Mouse (Mus musculus) bone marrow macrophage, adult 2 months (primary cell): ENCODE results near the gene Zfp872. TPM values are rescaled to one million over a fixed set of nuclear protein-coding genes. Genes with fewer than 3 reads are reported as not detected.
"Not testable (repeated sequence)": the region's sequence is repeated elsewhere in the genome, so short reads cannot be mapped to it uniquely, and the experiment has no call there.

Experiments used
- H3K27ac ChIP-seq: 2 replicates; pipeline ENCODE4 v1.5.1; 2012; ENCODE audit warnings: low read depth, low read length; ENCODE audit not compliant: insufficient read depth
- H3K4me1 ChIP-seq: 2 replicates; pipeline ENCODE4 v1.6.1; 2012; ENCODE audit warnings: low read length; ENCODE audit not compliant: control insufficient read depth, insufficient read depth
- H3K4me3 ChIP-seq: 2 replicates; pipeline ENCODE4 v1.5.1; 2012; ENCODE audit warnings: mild to moderate bottlenecking, low read length, moderate library complexity; ENCODE audit not compliant: insufficient read depth
- CTCF ChIP-seq: IDR thresholded peaks from 2 replicates; pipeline ENCODE4 v1.5.1; 2012; ENCODE audit warnings: low read depth, mild to moderate bottlenecking, low read length, moderate library complexity
- POLR2A ChIP-seq: IDR thresholded peaks from 2 replicates; pipeline ENCODE4 v1.6.1; 2012; ENCODE audit warnings: mild to moderate bottlenecking, low read depth, low read length, borderline replicate concordance
- polyA plus RNA-seq: library from polyadenylated mRNA; stranded (reverse); fragments of >200 nt; gene quantifications from 2 replicates; pipeline ENCODE4 v1.2.4, GENCODE M21; 2012; ENCODE audit not compliant: missing spikeins, insufficient read depth, insufficient read length

Gene Zfp872
- polyA plus RNA-seq, result not detected in 2 replicates

GRCm38 (mm10) chr9:22188025-22188611, at the start of gene Zfp872:
Zfp872 (plus strand) TSS chr9:22188090.
- Histone ChIP-seq H3K27ac (no peak within 1 kb of the TSS), H3K4me1 (no peaks in the 10 kb centered on the region), H3K4me3 (no peak within 1 kb of the TSS)
- TF ChIP-seq POLR2A (no peak), CTCF (no peak)

- no peak overlapping the region for H3K27ac ChIP-seq
- TF ChIP-seq CTCF (no peak), POLR2A (no peak)
- H3K4me3 ChIP-seq, result no peak overlapping the region
- peaks cover 2% of the 10 kb centered on the region; the same call in 1 of the 2 replicates for H3K4me1 ChIP-seq
These were observed 49.4 kb upstream of the Zfp872 start for GRCm38 (mm10) chr9:22138480-22138879.

GRCm38 (mm10) chr9:22139746-22140145, 48.1 kb upstream of the Zfp872 start:
- no peak overlapping the region for H3K27ac ChIP-seq

DNA sequence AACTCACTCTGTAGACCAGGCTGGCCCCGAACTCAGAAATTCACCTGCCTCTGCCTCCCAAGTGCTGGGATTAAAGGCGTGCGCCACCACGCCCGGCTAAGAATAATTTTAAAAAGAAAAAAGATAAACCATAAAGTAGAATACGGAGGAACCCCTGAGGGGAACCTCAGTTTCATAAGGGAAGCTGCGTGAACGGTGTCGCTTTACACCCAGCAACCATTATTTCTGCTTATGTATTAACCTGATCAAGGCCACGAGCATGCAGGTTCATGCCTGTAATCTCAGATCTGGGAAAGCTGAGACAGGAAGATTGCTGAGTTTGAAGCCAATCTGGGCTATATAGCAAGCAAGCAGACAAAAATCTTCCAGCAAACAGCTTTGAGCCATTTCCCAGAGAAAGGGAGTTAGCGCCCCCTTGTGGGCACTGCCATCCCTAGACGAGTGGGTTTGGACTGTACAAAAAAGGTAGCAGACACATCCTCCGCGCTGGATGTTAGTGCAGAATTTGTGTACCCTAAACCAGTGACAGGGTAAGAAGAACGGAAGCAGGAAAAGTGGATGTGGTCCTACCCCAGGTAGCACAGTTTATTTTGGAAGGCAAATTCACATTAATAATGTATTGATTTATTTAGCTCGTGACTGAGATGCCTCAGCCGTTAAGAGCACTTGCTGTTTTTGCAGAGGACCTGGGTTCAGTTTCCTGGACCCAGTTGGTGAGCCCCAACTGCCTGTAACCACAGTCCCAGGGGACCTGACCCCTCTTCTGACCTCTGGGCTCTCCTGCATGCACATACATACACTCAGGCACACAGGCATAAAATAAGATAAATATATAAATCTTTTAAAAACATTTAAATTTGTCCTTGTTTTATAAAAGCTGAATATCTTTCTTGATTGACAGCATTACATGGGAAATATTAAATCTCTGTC, 44.5 kb upstream of the Zfp872 start:
- Histone ChIP-seq H3K27ac (no peak overlapping the region), H3K4me3 (peak overlapping the region; percentile 29; the same call in 1 of the 2 replicates), H3K4me1 (peaks cover 2% of the 10 kb centered on the region; the same call in 1 of the 2 replicates)
- TF ChIP-seq CTCF (peak; percentile 87), POLR2A (no peak)

More at GRCm38 (mm10) chr9:22139746-22140145, 48.1 kb upstream of the Zfp872 start:
- Histone ChIP-seq H3K4me1 (peaks cover 2% of the 10 kb centered on the region; the same call in 1 of the 2 replicates), H3K4me3 (no peak overlapping the region)
- TF ChIP-seq POLR2A (no peak), CTCF (no peak)

- H3K27ac ChIP-seq, result no peak overlapping the region
These were observed 43.5 kb upstream of the Zfp872 start for GRCm38 (mm10) chr9:22144304-22144965.

GRCm38 (mm10) chr9:22149426-22150248, 38.3 kb upstream of the Zfp872 start:
- H3K27ac ChIP-seq, result no peak overlapping the region
- H3K4me1 ChIP-seq, result peaks cover 5% of the 10 kb centered on the region
- no peak overlapping the region for H3K4me3 ChIP-seq
- TF ChIP-seq CTCF (no peak), POLR2A (no peak)

More at GRCm38 (mm10) chr9:22144304-22144965, 43.5 kb upstream of the Zfp872 start:
- no peak overlapping the region for H3K4me3 ChIP-seq
- no peak for TF ChIP-seq POLR2A
- TF ChIP-seq CTCF, result no peak
- H3K4me1 ChIP-seq, result peaks cover 2% of the 10 kb centered on the region; the same call in 1 of the 2 replicates

GRCm38 (mm10) chr9:22150249-22150693, 37.6 kb upstream of the Zfp872 start:
- not testable (repeated sequence) for H3K27ac ChIP-seq, H3K4me3 ChIP-seq, H3K4me1 ChIP-seq

DNA sequence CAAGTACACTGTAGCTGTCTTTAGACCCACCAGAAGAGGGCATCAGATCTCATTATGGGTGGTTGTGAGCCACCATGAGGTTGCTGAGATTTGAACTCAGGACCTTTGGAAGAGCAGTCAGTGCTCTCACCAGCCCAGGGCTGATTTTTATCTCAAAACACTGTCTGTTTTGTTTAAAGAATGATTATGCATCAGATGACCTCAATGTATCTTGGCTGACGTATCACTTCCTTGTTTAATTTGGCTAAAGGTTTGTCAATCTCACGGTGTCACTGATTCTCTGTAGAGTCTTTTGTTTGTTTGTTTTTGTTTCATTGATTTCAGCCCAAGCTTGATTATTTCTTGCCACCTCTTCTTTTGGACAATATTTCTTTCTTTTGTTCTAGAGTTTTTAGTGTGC, 36.9 kb upstream of the Zfp872 start:
- H3K4me3 ChIP-seq, result no peak overlapping the region
- TF ChIP-seq POLR2A, result no peak
- no peak for TF ChIP-seq CTCF
- no peak overlapping the region for H3K27ac ChIP-seq
- H3K4me1 ChIP-seq, result peaks cover 8% of the 10 kb centered on the region

DNA sequence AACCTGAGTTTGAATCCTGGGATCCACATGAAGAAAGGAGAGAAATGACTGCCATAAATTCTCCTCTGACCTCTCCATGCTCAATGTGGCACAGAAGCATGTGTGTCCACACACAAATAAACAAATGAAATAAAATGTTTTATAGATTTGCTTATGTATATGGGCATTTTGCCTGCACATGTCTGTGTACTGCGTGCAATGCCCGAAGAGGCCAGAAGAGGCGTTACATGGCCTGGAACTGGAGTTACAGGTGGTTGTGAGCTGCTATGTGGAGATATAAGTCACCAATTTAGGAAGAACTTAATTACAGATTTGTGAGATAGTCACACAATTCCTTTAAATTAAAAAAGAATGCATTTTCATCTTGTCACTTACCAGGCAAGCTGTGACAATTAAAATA, 34.1 kb upstream of the Zfp872 start:
- no peak for TF ChIP-seq POLR2A
- no peak for TF ChIP-seq CTCF
- Histone ChIP-seq H3K4me3 (no peak overlapping the region), H3K4me1 (peaks cover 14% of the 10 kb centered on the region), H3K27ac (no peak overlapping the region)
